Mouse (Mus musculus): ENCODE data around the gene Btbd18. TPM values are rescaled to one million over a fixed set of nuclear protein-coding genes. Genes with fewer than 3 reads are reported as not detected.

The Btbd18 gene
- polyA plus RNA-seq, 1 experiment from 2014 or later = 0.10 TPM

GRCm38 (mm10) chr2:84632001-84632400, 26.9 kb upstream of the Btbd18 start:
- H3K27ac ChIP-seq = peak overlapping the region; percentile 97
- H3K9ac ChIP-seq = no peak overlapping the region
- no peak overlapping the region for H3K4me2 ChIP-seq
- no peak overlapping the region for H3K4me3 ChIP-seq
- H3K4me1 ChIP-seq (replicated peaks) = peaks cover 72% of the 10 kb centered on the region
- no peaks in the 10 kb centered on the region for H3K9me3 ChIP-seq (replicated peaks)
- no peaks in the 10 kb centered on the region for H3K27me3 ChIP-seq
- ATAC-seq (replicated peaks; ENCODE audit: insufficient number of reproducible peaks, insufficient read depth, low FRiP score, low read depth) = no peak
- 0 out of 2 replicates have a peak, but pooled peaks cover 4% of the 10 kb centered on the region for H3K36me3 ChIP-seq
- WGBS = 81% methylated on average over 1 of the region's 1 CpGs

- 1% methylated on average over 3 of the region's 3 CpGs for WGBS
- peak overlapping the region; percentile 9; the same call in 1 of the 2 replicates for H3K9ac ChIP-seq
- no peaks in the 10 kb centered on the region for H3K27me3 ChIP-seq
- H3K4me3 ChIP-seq = peak overlapping the region; percentile 18; the same call in 1 of the 2 replicates
- H3K36me3 ChIP-seq = 0 out of 2 replicates have a peak, but pooled peaks cover 4% of the 10 kb centered on the region
- peak overlapping the region; percentile 53 for H3K4me2 ChIP-seq
- H3K9me3 ChIP-seq (replicated peaks) = no peaks in the 10 kb centered on the region
- peak overlapping the region; percentile 97 for H3K27ac ChIP-seq
- ATAC-seq (replicated peaks; ENCODE audit: insufficient number of reproducible peaks, insufficient read depth, low FRiP score, low read depth) = peak; percentile 10; the same call in 1 of the 2 replicates
- peaks cover 74% of the 10 kb centered on the region for H3K4me1 ChIP-seq (replicated peaks)
Measured at GRCm38 (mm10) chr2:84632999-84633398, 25.9 kb upstream of the Btbd18 start.

- WGBS = 33% methylated on average over 4 of the region's 4 CpGs
- no peak for ATAC-seq (replicated peaks; ENCODE audit: insufficient number of reproducible peaks, insufficient read depth, low FRiP score, low read depth)
- Histone ChIP-seq H3K9ac (peak overlapping the region; percentile 30; the same call in 1 of the 2 replicates), H3K4me2 (peak overlapping the region; percentile 53), H3K9me3 (replicated peaks) (no peaks in the 10 kb centered on the region), H3K4me3 (peak overlapping the region; percentile 3), H3K27ac (peak overlapping the region; percentile 97), H3K27me3 (no peaks in the 10 kb centered on the region), H3K36me3 (no peaks in the 10 kb centered on the region), H3K4me1 (replicated peaks) (peaks cover 77% of the 10 kb centered on the region)
Measured at GRCm38 (mm10) chr2:84634006-84634405, 24.9 kb upstream of the Btbd18 start.

- H3K4me1 ChIP-seq (replicated peaks) = peaks cover 80% of the 10 kb centered on the region
- H3K9me3 ChIP-seq (replicated peaks) = no peaks in the 10 kb centered on the region
- 17% methylated on average over 4 of the region's 4 CpGs for WGBS
- peak overlapping the region; percentile 22 for H3K4me3 ChIP-seq
- peak overlapping the region; percentile 33 for H3K9ac ChIP-seq
- no peaks in the 10 kb centered on the region for H3K36me3 ChIP-seq
- H3K27me3 ChIP-seq = no peaks in the 10 kb centered on the region
- no peak for ATAC-seq (replicated peaks; ENCODE audit: insufficient number of reproducible peaks, insufficient read depth, low FRiP score, low read depth)
- H3K4me2 ChIP-seq = peak overlapping the region; percentile 53
- H3K27ac ChIP-seq = peak overlapping the region; percentile 97
Measured at GRCm38 (mm10) chr2:84634934-84635482, 23.9 kb upstream of the Btbd18 start.

- WGBS = 3% methylated on average over 2 of the region's 2 CpGs
- ATAC-seq (replicated peaks; ENCODE audit: insufficient number of reproducible peaks, insufficient read depth, low FRiP score, low read depth) = peak; percentile 94
- Histone ChIP-seq H3K9me3 (replicated peaks) (no peaks in the 10 kb centered on the region), H3K4me3 (peak overlapping the region; percentile 22), H3K27ac (peak overlapping the region; percentile 97), H3K4me1 (replicated peaks) (peaks cover 86% of the 10 kb centered on the region), H3K27me3 (no peaks in the 10 kb centered on the region), H3K4me2 (peak overlapping the region; percentile 53), H3K9ac (peak overlapping the region; percentile 33), H3K36me3 (no peaks in the 10 kb centered on the region)
Measured at GRCm38 (mm10) chr2:84635611-84636010, 23.3 kb upstream of the Btbd18 start.

- peak overlapping the region; percentile 17 for H3K4me3 ChIP-seq
- peak overlapping the region; percentile 20; the same call in 1 of the 2 replicates for H3K9ac ChIP-seq
- H3K36me3 ChIP-seq = no peaks in the 10 kb centered on the region
- peak overlapping the region; percentile 53 for H3K4me2 ChIP-seq
- H3K27me3 ChIP-seq = no peaks in the 10 kb centered on the region
- peaks cover 91% of the 10 kb centered on the region for H3K4me1 ChIP-seq (replicated peaks)
- H3K9me3 ChIP-seq (replicated peaks) = no peaks in the 10 kb centered on the region
- 12% methylated on average over 8 of the region's 8 CpGs for WGBS
- H3K27ac ChIP-seq = peak overlapping the region; percentile 97
- ATAC-seq (replicated peaks; ENCODE audit: insufficient number of reproducible peaks, insufficient read depth, low FRiP score, low read depth) = no peak
Measured at GRCm38 (mm10) chr2:84636231-84636741, 22.6 kb upstream of the Btbd18 start.

GRCm38 (mm10) chr2:84637452-84638165, 21.3 kb upstream of the Btbd18 start:
- Histone ChIP-seq H3K4me3 (peak overlapping the region; percentile 1; the same call in 1 of the 2 replicates), H3K27ac (peak overlapping the region; percentile 97), H3K9me3 (replicated peaks) (no peaks in the 10 kb centered on the region), H3K4me2 (peak overlapping the region; percentile 42), H3K27me3 (no peaks in the 10 kb centered on the region), H3K36me3 (no peaks in the 10 kb centered on the region), H3K9ac (no peak overlapping the region), H3K4me1 (replicated peaks) (peaks cover 89% of the 10 kb centered on the region)
- 17% methylated on average over 7 of the region's 7 CpGs for WGBS
- ATAC-seq (replicated peaks; ENCODE audit: insufficient number of reproducible peaks, insufficient read depth, low FRiP score, low read depth) = no peak

GRCm38 (mm10) chr2:84638428-84639220, 20.3 kb upstream of the Btbd18 start:
- 29% methylated on average over 5 of the region's 5 CpGs for WGBS
- Histone ChIP-seq H3K9ac (no peak overlapping the region), H3K36me3 (no peaks in the 10 kb centered on the region), H3K4me3 (0 out of 2 replicates have a peak overlapping the region, but pooled peaks have one; percentile 1), H3K4me1 (replicated peaks) (peaks cover 91% of the 10 kb centered on the region), H3K9me3 (replicated peaks) (no peaks in the 10 kb centered on the region), H3K27me3 (no peaks in the 10 kb centered on the region), H3K27ac (peak overlapping the region; percentile 97), H3K4me2 (peak overlapping the region; percentile 42)
- ATAC-seq (replicated peaks; ENCODE audit: insufficient number of reproducible peaks, insufficient read depth, low FRiP score, low read depth) = no peak

- Histone ChIP-seq H3K9me3 (replicated peaks) (no peaks in the 10 kb centered on the region), H3K4me2 (no peak overlapping the region), H3K4me1 (replicated peaks) (peaks cover 85% of the 10 kb centered on the region), H3K27me3 (no peaks in the 10 kb centered on the region), H3K4me3 (no peak overlapping the region), H3K27ac (peak overlapping the region; percentile 8; the same call in 1 of the 2 replicates), H3K9ac (no peak overlapping the region), H3K36me3 (no peaks in the 10 kb centered on the region)
- ATAC-seq (replicated peaks; ENCODE audit: insufficient number of reproducible peaks, insufficient read depth, low FRiP score, low read depth) = no peak
Measured at GRCm38 (mm10) chr2:84640833-84641232, 18.0 kb upstream of the Btbd18 start.

- peak overlapping the region; percentile 11; the same call in 1 of the 2 replicates for H3K4me2 ChIP-seq
- H3K36me3 ChIP-seq = no peaks in the 10 kb centered on the region
- H3K27ac ChIP-seq = peak overlapping the region; percentile 38
- H3K4me1 ChIP-seq (replicated peaks) = peaks cover 53% of the 10 kb centered on the region
- 5% methylated on average over 1 of the region's 1 CpGs for WGBS
- ATAC-seq (replicated peaks; ENCODE audit: insufficient number of reproducible peaks, insufficient read depth, low FRiP score, low read depth) = no peak
- no peak overlapping the region for H3K4me3 ChIP-seq
- H3K27me3 ChIP-seq = no peaks in the 10 kb centered on the region
- no peak overlapping the region for H3K9ac ChIP-seq
- no peaks in the 10 kb centered on the region for H3K9me3 ChIP-seq (replicated peaks)
Measured at GRCm38 (mm10) chr2:84646138-84646537, 12.7 kb upstream of the Btbd18 start.

GRCm38 (mm10) chr2:84647051-84647568, 11.8 kb upstream of the Btbd18 start:
- H3K4me3 ChIP-seq = peak overlapping the region; percentile 71
- H3K4me2 ChIP-seq = peak overlapping the region; percentile 63
- no peak for ATAC-seq (replicated peaks; ENCODE audit: insufficient number of reproducible peaks, insufficient read depth, low FRiP score, low read depth)
- H3K27me3 ChIP-seq = no peaks in the 10 kb centered on the region
- peaks cover 44% of the 10 kb centered on the region for H3K4me1 ChIP-seq (replicated peaks)
- H3K9me3 ChIP-seq (replicated peaks) = no peaks in the 10 kb centered on the region
- H3K27ac ChIP-seq = peak overlapping the region; percentile 6; the same call in 1 of the 2 replicates
- no peaks in the 10 kb centered on the region for H3K36me3 ChIP-seq
- WGBS = 79% methylated on average over 6 of the region's 6 CpGs
- H3K9ac ChIP-seq = no peak overlapping the region
